Mouse (Mus musculus) lung, adult 2 months (tissue): ENCODE data around the gene Slc41a1.

Experiments used
- CTCF ChIP-seq: fragments of 200-500 bp; IDR thresholded peaks from 2 replicates; pipeline ENCODE4 v1.5.1; 2011; ENCODE audit warnings: mild to moderate bottlenecking, low read length, control low read depth; ENCODE audit not compliant: insufficient read depth
- POLR2A ChIP-seq: fragments of 200-500 bp; IDR thresholded peaks from 2 replicates; pipeline ENCODE4 v1.6.1; 2011; ENCODE audit warnings: low read depth, mild to moderate bottlenecking, control low read depth, low read length, borderline replicate concordance; ENCODE audit errors: extremely low read depth

DNA sequence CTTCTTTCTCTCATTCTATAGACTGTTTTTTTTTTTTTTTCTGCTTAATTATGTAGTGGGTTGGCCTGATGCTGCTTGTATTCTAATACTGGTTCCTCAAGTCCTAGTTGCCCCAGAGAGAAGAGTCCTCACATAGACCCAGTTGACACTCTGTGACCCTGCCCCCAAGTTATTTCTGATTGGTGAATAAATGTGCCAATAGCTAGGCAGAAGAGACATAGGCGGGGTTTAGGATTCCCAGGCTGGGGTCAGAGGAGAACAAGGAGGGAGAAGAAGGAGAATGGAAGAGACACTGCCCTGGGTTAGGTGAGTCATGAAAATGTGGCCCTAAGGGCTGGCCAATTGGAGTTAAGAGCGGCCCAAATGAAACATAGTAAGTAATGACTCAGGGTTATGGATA lies 52.5 kb downstream of the Slc41a1 start:
- TF ChIP-seq CTCF = no peak
- no peak for TF ChIP-seq POLR2A
